Mouse (Mus musculus) embryonic facial prominence, embryonic 10.5 days (tissue): Measurements from ENCODE around the gene Apod. TPM values are rescaled to one million over a fixed set of nuclear protein-coding genes. Genes with fewer than 3 reads are reported as not detected.
"Not testable (repeated sequence)": the region's sequence is repeated elsewhere in the genome, so short reads cannot be mapped to it uniquely, and the experiment has no call there.

ENCODE experiments used
- DNase-seq: peaks from one replicate; pipeline ENCODE4 v3.0.0-alpha.2; 2017; ENCODE audit warnings: low spot score
- H3K27ac ChIP-seq: fragments of 300-500 bp; sonication (generic); replicated peaks from 2 replicates; pipeline ENCODE4 v1.5.1; 2016; ENCODE audit warnings: mild to moderate bottlenecking
- H3K27me3 ChIP-seq: fragments of 300-500 bp; sonication (generic); replicated peaks from 2 replicates; pipeline ENCODE4 v1.6.1; 2016; ENCODE audit warnings: low read depth, mild to moderate bottlenecking; ENCODE audit not compliant: poor library complexity, severe bottlenecking
- H3K36me3 ChIP-seq: fragments of 300-500 bp; sonication (generic); replicated peaks from 2 replicates; pipeline ENCODE4 v1.6.1; 2016; ENCODE audit warnings: mild to moderate bottlenecking, moderate library complexity
- H3K4me1 ChIP-seq: fragments of 300-500 bp; sonication (generic); 2 replicates; pipeline ENCODE4 v1.6.1; 2016
- H3K4me3 ChIP-seq: fragments of 300-500 bp; sonication (generic); 2 replicates; pipeline ENCODE4 v1.5.1; 2016; ENCODE audit warnings: mild to moderate bottlenecking, moderate library complexity
- H3K9me3 ChIP-seq: fragments of 300-500 bp; sonication (generic); 2 replicates; pipeline ENCODE4 v1.6.1; 2016; ENCODE audit warnings: mild to moderate bottlenecking
- WGBS: fragments of 180-500 bp; shearing (Covaris S2); methylation state at CpG from one replicate; pipeline ENCODE4 v1.1.7; 2016; 5-methylcytosine and 5-hydroxymethylcytosine counted together
- polyA plus RNA-seq: library from polyadenylated mRNA; unstranded; fragments of >200 nt; fragmentation: Nextera tagmentation; extraction: Ambion mirVana; gene quantifications from 2 replicates; pipeline ENCODE4 v1.2.1, GENCODE M21; 2016

Gene Apod
- polyA plus RNA-seq, 1 experiment from 2014 or later = 6.1 TPM

DNA sequence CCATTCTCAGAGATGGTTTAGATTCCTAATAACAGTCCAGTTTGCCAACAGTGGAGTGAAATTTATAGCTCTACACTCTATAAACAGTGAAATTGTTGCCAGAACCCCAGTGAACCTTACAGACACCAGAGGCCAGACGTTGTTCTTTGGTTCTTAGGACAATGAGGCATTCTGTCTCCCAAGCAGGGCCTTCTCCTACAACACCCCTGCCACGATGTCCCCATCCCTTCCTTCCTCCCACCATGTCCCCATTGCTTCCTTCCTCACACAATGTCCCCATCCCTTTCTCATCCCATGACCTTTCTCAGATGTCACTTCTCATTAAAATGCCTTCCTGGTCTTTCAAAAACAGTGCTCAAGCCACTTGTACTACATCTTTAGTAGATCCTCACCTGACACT, 3.8 kb upstream of the Apod start:
- Histone ChIP-seq H3K27me3 (no peaks in the 10 kb centered on the region), H3K4me1 (peaks cover 36% of the 10 kb centered on the region), H3K4me3 (no peak overlapping the region), H3K9me3 (no peaks in the 10 kb centered on the region), H3K36me3 (no peaks in the 10 kb centered on the region), H3K27ac (no peak overlapping the region)
- DNase-seq = no peak
- whole genome bisulfite sequencing = 70% methylated on average over 2 of the region's 2 CpGs

DNA sequence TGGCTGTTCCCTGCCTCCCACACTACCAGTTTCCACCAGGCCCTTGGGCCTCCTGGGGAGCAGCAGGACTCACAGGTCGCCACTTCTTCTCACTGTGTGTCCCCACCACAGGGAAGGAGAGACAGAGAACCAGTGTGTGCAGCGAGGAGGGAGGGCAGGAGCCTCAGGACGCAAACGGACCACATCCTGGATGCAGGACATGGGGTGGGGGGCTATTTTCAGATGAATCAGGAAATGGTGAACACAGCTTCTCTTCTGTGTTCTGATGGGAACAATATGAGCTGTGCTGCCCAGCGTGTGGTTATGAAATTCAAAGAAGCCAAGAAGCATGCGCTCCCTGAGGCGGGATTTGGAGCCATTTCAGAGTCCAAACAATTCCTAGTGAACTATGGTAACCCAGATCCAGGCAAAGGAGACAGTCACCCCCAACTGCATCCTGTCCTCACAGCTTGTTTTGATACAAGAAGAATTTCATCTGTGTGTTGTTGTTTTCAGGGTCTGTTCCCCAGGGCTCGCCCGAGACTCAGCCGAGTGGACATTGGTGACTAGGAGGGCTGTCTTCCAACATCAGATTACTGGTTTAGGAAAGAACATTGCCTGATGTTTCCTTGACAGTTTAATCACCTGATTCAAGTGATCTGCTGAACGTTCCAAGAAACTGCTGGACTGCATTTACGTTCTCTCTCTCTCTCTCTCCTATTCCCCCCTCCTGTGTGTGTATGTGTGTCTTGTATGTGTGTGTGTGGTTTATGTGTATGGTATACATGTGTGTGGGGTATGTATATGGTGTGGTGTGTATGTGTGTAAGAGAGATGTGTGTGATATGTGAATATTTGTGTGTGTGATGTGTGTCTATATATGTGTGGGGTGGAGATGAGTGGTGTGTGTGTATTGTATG, 1.9 kb upstream of the Apod start:
- peaks cover 43% of the 10 kb centered on the region for H3K4me1 ChIP-seq
- not testable (repeated sequence) for H3K27me3 ChIP-seq, H3K9me3 ChIP-seq, H3K27ac ChIP-seq, DNase-seq, H3K4me3 ChIP-seq, H3K36me3 ChIP-seq
- 46% methylated on average over 12 of the region's 12 CpGs for WGBS

DNA sequence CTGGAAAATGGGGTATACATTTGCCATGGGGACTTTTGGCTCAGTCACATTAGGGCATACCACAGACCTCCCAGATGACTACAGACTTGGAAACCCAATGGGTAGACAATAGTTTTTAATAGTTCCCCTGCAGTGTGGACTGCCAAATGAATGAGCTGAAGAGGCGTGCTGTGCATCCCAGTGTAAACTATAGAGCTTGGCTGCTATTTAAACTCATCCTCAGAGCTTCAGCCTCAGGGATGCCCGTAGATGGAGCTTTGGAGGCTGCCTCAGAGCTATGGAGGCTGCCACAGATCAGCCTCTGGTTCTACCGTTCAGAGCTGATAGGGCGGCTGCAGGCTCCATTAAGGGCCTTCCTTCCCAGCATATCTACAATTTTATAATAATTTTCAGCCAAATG, 686 bp upstream of the Apod start:
- no peak for DNase-seq
- Histone ChIP-seq H3K4me1 (peaks cover 53% of the 10 kb centered on the region), H3K9me3 (no peaks in the 10 kb centered on the region), H3K27me3 (no peaks in the 10 kb centered on the region), H3K27ac (0 out of 2 replicates have a peak overlapping the region, but pooled peaks have one; percentile 5), H3K36me3 (no peaks in the 10 kb centered on the region), H3K4me3 (no peak overlapping the region)
- WGBS = 80% methylated on average over 4 of the region's 4 CpGs

DNA sequence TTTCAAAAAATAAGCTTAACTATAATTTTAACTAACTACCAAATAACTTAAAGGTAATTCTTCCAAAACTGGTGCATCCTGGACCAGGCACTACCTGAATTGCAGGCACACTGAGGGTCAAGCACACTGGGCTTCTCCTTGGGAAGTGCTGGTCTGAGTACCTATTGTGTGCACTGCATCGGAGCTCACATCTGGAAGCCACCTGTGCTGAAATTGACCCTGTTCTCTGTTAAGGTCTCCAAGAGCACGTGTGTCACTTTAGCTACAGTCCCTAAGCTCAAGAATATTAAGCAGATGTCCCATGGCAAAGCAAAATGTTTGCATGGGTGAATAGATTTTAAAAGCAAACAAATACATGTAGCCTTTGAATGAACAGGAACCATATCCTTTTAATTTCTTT, 997 bp downstream of the Apod start:
- 39% methylated on average over 2 of the region's 2 CpGs for WGBS
- peaks cover 57% of the 10 kb centered on the region for H3K4me1 ChIP-seq
- no peaks in the 10 kb centered on the region for H3K9me3 ChIP-seq
- no peak overlapping the region; the same call in 1 of the 2 replicates for H3K27ac ChIP-seq
- H3K4me3 ChIP-seq = no peak overlapping the region
- no peaks in the 10 kb centered on the region for H3K36me3 ChIP-seq
- peak; percentile 69 for DNase-seq
- no peaks in the 10 kb centered on the region for H3K27me3 ChIP-seq

DNA sequence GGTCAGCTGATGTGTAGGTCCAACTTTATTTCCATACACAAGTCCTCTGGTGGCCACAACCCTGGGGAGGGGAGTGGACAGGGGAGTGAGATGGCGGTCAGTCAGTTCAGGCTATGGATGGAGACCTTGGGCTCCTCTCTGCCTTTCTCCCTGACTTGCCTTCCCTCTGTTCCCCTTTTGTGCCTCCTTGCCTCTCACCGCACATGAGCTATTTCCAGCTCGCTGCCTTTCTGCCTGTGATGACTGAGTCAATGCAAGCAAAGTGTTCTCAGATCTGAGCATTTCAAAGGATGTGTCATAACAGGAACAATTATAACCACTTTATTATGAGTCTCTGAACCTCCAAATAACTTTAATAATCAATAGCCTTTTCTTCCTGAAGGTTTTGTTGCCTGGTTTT, 2.3 kb downstream of the Apod start:
- Histone ChIP-seq H3K36me3 (no peaks in the 10 kb centered on the region), H3K9me3 (no peaks in the 10 kb centered on the region), H3K4me3 (no peak overlapping the region), H3K27me3 (no peaks in the 10 kb centered on the region), H3K4me1 (peaks cover 57% of the 10 kb centered on the region), H3K27ac (no peak overlapping the region)
- WGBS = 81% methylated on average over 3 of the region's 3 CpGs
- no peak for DNase-seq

DNA sequence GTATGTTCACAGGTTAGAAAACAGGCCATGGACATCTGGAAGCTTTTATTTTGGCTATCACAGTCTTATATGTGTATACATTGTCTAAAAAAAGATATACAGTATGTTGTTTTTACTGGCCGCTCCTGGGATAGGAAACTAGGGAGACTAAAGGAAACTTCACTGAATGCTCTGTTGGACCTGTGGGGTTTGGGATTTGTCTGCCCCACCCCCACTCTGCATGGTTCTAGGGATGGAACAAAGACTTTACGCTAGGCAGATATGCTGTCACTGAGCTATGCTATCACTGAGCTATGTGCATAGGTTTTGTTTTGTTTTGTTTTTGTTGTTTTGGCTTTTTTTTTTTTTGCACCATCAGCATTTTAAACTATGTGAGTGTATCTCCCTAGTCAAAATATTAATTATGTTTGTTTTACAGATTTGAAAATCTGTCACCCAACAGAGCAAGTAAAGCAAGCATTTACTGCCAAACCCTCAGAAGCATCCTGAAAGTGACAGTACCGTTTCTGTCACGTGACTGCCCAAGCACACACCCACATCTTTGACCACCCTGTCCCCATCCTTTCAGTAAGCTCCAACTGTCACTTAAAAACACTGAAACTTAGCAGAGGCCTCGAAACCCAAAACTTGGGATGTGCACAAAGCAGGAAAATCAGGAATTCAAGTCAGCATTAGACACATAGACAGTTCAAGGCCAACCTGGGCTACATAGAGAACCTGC, 9.2 kb downstream of the Apod start:
- no peak for DNase-seq
- Histone ChIP-seq H3K27me3 (0 out of 2 replicates have a peak, but pooled peaks cover 5% of the 10 kb centered on the region), H3K9me3 (no peaks in the 10 kb centered on the region), H3K36me3 (no peaks in the 10 kb centered on the region), H3K4me3 (no peak overlapping the region), H3K27ac (no peak overlapping the region), H3K4me1 (peaks cover 14% of the 10 kb centered on the region)
- 73% methylated on average over 5 of the region's 5 CpGs for WGBS

DNA sequence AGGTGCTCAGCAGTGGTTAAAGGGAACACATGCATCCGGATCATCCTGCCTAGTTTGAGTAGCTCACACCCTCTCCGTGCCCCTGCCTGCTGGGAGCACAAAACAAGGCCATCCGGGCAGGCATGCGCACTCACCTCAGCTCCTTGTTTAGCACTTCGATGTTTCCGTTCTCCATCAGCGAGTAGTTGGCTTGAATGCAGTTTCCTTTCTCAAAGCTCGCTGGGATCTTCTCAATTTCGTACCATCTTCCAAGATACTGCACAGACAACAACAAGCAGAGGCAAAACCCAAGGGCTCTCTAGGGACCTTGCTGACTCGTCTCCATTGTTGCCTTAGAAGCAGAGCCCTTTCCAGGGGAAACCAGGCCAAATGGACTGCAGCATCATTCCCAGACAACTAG, 11.3 kb downstream of the Apod start:
- 0 out of 2 replicates have a peak, but pooled peaks cover 5% of the 10 kb centered on the region for H3K27me3 ChIP-seq
- H3K4me3 ChIP-seq = no peak overlapping the region
- WGBS = 76% methylated on average over 10 of the region's 10 CpGs
- no peaks in the 10 kb centered on the region for H3K36me3 ChIP-seq
- H3K4me1 ChIP-seq = peaks cover 24% of the 10 kb centered on the region
- no peaks in the 10 kb centered on the region for H3K9me3 ChIP-seq
- DNase-seq = no peak
- H3K27ac ChIP-seq = no peak overlapping the region

DNA sequence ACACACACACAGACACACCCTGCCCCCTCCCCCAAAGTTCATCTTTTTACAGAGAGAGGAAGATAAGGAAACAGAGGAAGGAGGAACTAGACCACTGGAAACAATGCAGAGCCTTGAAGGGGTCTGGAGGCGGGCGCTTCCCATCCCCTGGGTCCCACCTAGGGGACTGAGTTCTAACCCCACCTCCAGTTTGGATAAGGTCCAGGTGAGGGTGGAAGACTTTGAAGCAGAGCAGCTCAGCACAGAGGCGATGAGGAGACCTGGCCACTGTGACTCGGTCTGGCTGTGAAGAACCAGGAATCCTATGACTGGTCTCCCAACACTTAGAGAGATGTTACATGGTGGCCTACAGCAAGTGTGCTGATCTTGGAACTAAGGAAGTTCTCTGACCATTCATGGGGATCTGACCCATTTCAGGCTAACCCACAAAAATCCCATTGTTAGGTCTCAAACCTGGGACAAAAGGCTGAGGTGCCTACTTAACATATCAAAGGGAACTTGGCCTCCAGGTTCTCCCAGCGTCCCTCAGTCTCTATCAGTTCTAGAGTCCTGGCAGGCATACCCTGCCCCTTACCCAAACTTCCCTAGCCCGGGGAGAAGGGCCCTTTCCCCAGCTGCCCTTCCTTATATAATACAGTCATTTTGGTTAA, 13.6 kb downstream of the Apod start:
- no peak overlapping the region for H3K4me3 ChIP-seq
- no peaks in the 10 kb centered on the region for H3K36me3 ChIP-seq
- no peaks in the 10 kb centered on the region for H3K9me3 ChIP-seq
- DNase-seq = no peak
- H3K4me1 ChIP-seq = peaks cover 24% of the 10 kb centered on the region
- WGBS = 78% methylated on average over 6 of the region's 6 CpGs
- H3K27ac ChIP-seq = no peak overlapping the region
- H3K27me3 ChIP-seq = 0 out of 2 replicates have a peak, but pooled peaks cover 5% of the 10 kb centered on the region

DNA sequence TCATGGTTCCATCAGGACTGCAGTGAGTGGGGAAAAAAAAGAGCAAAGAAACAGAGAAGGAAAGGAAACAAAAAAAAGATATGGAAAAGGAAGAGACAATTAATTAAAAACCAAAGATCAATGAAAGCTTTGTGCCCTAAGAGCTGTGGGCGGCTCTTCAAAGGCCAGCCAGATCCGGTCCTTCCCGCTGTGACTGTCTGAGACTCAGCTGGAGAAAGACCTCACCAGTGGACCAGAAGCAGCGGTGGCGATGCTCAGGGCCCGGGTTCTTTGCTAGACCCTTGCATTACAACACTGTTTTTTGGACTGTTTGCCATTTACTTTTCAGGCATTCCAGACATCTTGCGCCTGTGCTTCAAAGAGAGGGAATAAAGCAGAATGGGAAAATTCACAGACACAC, 14.1 kb downstream of the Apod start:
- 32% methylated on average over 7 of the region's 7 CpGs for WGBS
- peak; percentile 36 for DNase-seq
- H3K9me3 ChIP-seq = no peaks in the 10 kb centered on the region
- peak overlapping the region; percentile 65 for H3K27ac ChIP-seq
- H3K4me3 ChIP-seq = no peak overlapping the region
- 0 out of 2 replicates have a peak, but pooled peaks cover 5% of the 10 kb centered on the region for H3K27me3 ChIP-seq
- H3K4me1 ChIP-seq = peaks cover 24% of the 10 kb centered on the region
- H3K36me3 ChIP-seq = no peaks in the 10 kb centered on the region

DNA sequence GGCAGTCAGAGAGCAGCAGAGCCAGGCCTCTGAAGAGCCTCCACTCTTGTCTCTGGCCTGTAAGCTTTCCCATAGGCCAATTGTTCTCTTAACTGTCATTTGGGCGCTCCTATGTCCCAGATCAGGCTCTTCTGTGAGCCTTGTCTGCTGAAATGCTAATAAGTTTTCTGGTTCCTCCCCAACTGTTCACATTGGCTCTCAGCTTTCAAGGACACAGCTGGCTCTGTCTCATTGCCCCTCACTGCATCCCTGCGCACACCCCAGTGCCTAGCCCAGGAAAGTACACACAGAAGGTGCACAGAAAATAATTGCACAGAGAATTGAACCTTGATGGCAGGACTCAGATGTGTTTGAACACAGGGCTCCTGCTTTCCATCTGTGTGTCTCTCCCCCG, 14.7 kb downstream of the Apod start:
- DNase-seq = no peak
- H3K4me3 ChIP-seq = no peak overlapping the region
- H3K4me1 ChIP-seq = peaks cover 24% of the 10 kb centered on the region
- peak overlapping the region; percentile 65 for H3K27ac ChIP-seq
- 0 out of 2 replicates have a peak, but pooled peaks cover 5% of the 10 kb centered on the region for H3K27me3 ChIP-seq
- H3K9me3 ChIP-seq = no peaks in the 10 kb centered on the region
- no peaks in the 10 kb centered on the region for H3K36me3 ChIP-seq
- 44% methylated on average over 3 of the region's 3 CpGs for WGBS

DNA sequence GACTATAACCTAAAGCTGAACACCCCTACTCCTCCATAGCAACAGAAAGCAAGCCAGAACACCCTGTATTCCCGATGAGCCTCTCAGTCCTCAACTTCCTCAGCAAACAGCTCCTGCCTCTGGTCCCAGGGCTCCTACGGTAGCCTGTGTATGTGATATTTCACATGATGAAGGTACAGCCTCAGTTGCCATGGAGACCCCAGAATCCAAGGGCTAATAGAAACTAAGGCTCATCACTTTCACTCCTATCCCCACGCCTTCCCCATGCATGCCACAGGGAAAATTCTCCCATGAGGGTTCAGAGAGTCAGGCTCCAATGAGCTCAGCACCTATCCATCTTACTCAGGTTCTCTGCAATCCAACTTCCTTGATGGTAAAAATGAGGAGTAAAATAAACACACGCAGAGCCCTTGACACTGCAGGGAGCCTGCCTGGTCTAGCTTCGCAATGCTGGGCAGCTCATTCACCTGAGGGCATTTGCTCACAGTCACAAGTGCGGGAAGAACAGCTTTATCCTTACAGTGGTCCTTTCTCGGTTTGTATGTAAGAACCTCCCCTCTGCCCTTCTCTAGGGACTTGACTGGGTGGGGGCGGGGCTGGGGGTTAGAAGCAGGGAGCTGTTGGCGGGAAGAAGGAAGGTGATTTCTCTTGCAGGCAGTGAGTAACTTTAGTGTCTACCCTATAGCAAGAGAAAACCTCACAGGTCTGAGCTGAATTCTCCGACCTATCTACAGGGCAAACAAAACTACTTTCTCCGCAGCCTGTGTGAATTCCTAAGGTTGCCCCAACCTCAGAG, 15.2 kb downstream of the Apod start:
- DNase-seq = no peak
- Histone ChIP-seq H3K36me3 (no peaks in the 10 kb centered on the region), H3K9me3 (no peaks in the 10 kb centered on the region), H3K27me3 (0 out of 2 replicates have a peak, but pooled peaks cover 5% of the 10 kb centered on the region), H3K4me3 (no peak overlapping the region), H3K27ac (peak overlapping the region; percentile 65), H3K4me1 (peaks cover 24% of the 10 kb centered on the region)
- WGBS = 44% methylated on average over 11 of the region's 11 CpGs

DNA sequence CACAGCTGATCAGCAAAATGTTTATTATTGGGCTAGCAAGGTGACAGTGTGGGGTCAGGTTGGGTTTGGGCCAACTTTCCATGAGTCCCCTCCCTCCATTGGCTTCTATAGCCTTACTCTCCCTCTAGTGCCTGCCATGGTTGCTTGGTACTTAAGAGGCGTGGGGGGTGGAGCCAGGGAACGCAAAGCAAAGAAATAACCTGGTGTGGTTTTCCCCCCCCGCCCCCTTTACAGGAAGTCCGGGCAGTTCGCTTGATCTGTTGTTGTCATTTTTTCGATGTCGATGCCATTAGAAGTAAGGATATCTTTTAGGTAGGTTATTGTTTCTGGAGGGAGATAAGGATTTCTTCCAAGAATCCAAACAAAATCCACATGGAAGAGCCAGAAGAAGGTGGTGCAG, 17.5 kb downstream of the Apod start:
- H3K4me1 ChIP-seq = peaks cover 28% of the 10 kb centered on the region
- WGBS = 92% methylated on average over 7 of the region's 7 CpGs
- H3K4me3 ChIP-seq = no peak overlapping the region
- H3K27me3 ChIP-seq = 0 out of 2 replicates have a peak, but pooled peaks cover 5% of the 10 kb centered on the region
- no peak for DNase-seq
- H3K27ac ChIP-seq = no peak overlapping the region
- no peaks in the 10 kb centered on the region for H3K36me3 ChIP-seq
- H3K9me3 ChIP-seq = no peaks in the 10 kb centered on the region
